16 mouse cellular contexts compared by ENCODE assay signal in the genomic region with DNA sequence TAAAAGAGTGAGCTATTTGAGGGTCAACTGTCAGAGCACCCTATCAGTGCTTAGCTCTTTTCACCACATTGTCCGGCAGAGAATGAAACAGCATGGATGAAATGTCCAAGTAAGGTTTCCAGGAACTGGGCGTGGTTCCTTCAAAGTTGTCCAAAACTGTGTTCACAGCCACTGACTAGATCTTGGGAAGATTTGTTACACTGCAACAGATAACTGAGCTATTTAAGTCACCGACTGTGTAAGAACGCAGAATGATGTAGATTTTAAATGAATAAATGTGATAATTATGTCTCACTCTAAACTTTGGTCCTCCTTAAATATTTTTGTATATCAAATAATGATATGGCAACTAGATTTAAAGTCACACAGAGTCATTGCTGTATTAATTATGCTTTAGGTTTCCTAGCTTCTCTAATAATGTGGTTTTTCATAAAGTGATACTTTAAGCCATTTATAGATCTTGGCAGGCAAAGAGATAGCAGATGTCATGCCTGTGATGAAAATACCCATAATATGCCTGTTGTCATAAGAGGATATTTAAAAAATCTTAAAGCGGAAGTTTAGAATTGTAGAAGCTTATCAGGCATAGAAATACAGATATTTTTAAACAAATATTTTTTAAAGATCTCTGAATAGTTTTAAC.
"Had no signal": no experiment of that assay in that cellular context is flagged by ENCODE, and none has a peak within 500 bp of the region (broad histone marks: within the 10 kb centered on the region; RNA-seq: fewer than 3 reads in every experiment).

No protein-coding gene starts in this region.

- ATAC-seq: liver, postnatal 0 days; midbrain, embryonic 15.5 days had no signal

- DNase-seq: kidney, postnatal 10 days; kidney, postnatal 4 days; liver; liver, embryonic 13.5 days; liver, postnatal 0 days; lung, postnatal 14 days; spleen, adult 18-20 months; thymus, postnatal 4 days had no signal

- H3K9ac ChIP-seq: limb, embryonic 12.5 days; liver, embryonic 13.5 days; liver, postnatal 0 days; lung, embryonic 15.5 days; midbrain, embryonic 15.5 days; neural tube, embryonic 12.5 days; stomach, embryonic 15.5 days had no signal

- H3K9me3 ChIP-seq: limb, embryonic 12.5 days; liver, embryonic 13.5 days; lung, embryonic 15.5 days; megakaryocyte, embryonic 14.5 days; midbrain, embryonic 15.5 days; neural tube, embryonic 12.5 days; stomach, embryonic 15.5 days had no signal

- H3K4me2 ChIP-seq: limb, embryonic 12.5 days; liver, embryonic 13.5 days; lung, embryonic 15.5 days; midbrain, embryonic 11.5 days; midbrain, embryonic 15.5 days; neural tube, embryonic 12.5 days; stomach, embryonic 15.5 days had no signal

- H3K4me3 ChIP-seq: limb, embryonic 12.5 days; liver, embryonic 13.5 days; lung, embryonic 15.5 days; megakaryocyte, embryonic 14.5 days; midbrain, embryonic 15.5 days; neural tube, embryonic 12.5 days; stomach, embryonic 15.5 days had no signal

- H3K27ac ChIP-seq: limb, embryonic 12.5 days; liver, embryonic 13.5 days; lung, embryonic 15.5 days; macrophage; midbrain, embryonic 15.5 days; neural tube, embryonic 12.5 days; stomach, embryonic 15.5 days had no signal

- H3K36me3 ChIP-seq: limb, embryonic 12.5 days; liver, embryonic 13.5 days; lung, embryonic 15.5 days; midbrain, embryonic 15.5 days; neural tube, embryonic 12.5 days; stomach, embryonic 15.5 days had no signal

- H3K27me3 ChIP-seq: limb, embryonic 12.5 days; liver, embryonic 13.5 days; lung, embryonic 15.5 days; megakaryocyte, embryonic 14.5 days; midbrain, embryonic 15.5 days; neural tube, embryonic 12.5 days; stomach, embryonic 15.5 days had no signal

- H3K4me1 ChIP-seq: limb, embryonic 12.5 days; liver, embryonic 13.5 days; lung, embryonic 15.5 days; midbrain, embryonic 15.5 days; neural tube, embryonic 12.5 days; stomach, embryonic 15.5 days had no signal
